Mouse (Mus musculus) urinary bladder, postnatal 25 days (tissue): ENCODE results near the gene Capn15.

Experiments used
- DNase-seq: peaks from one replicate; pipeline ENCODE4 v3.0.0; 2022; ENCODE audit warnings: low spot score

Capn15 gene

GRCm38 (mm10) chr17:25993489-25993888, 7.9 kb upstream of the Capn15 start:
- DNase-seq: no peak

- DNase-seq: no peak
These were observed 6.7 kb upstream of the Capn15 start for GRCm38 (mm10) chr17:25992274-25992673.

DNA sequence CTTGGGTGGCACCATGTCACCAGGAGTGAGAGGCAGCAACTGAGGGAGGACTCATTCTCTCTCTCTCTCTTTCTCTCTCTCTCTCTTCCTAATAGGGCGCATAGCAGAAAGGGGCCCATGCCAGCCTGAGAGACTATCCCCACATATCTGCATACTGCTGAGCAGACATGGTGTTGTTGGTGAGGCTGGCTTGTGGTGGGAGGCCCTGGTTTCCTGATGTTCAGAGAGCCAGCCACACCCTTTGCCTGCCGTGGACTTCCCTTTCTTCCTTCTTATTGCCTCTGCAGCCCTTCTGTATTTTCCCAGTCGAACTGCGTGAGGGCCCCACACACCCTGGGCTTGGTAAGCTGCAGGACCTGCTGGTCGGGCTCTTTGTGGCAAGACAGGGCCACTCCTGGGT, 4.7 kb upstream of the Capn15 start:
- no peak for DNase-seq

- no peak for DNase-seq
These were observed 865 bp downstream of the Capn15 start for GRCm38 (mm10) chr17:25984556-25985305.

GRCm38 (mm10) chr17:25984066-25984465, 1.5 kb downstream of the Capn15 start:
- DNase-seq: no peak

- no peak for DNase-seq
These were observed 2.7 kb downstream of the Capn15 start for GRCm38 (mm10) chr17:25982913-25983312.

GRCm38 (mm10) chr17:25980854-25981253, 4.7 kb downstream of the Capn15 start:
- no peak for DNase-seq

DNA sequence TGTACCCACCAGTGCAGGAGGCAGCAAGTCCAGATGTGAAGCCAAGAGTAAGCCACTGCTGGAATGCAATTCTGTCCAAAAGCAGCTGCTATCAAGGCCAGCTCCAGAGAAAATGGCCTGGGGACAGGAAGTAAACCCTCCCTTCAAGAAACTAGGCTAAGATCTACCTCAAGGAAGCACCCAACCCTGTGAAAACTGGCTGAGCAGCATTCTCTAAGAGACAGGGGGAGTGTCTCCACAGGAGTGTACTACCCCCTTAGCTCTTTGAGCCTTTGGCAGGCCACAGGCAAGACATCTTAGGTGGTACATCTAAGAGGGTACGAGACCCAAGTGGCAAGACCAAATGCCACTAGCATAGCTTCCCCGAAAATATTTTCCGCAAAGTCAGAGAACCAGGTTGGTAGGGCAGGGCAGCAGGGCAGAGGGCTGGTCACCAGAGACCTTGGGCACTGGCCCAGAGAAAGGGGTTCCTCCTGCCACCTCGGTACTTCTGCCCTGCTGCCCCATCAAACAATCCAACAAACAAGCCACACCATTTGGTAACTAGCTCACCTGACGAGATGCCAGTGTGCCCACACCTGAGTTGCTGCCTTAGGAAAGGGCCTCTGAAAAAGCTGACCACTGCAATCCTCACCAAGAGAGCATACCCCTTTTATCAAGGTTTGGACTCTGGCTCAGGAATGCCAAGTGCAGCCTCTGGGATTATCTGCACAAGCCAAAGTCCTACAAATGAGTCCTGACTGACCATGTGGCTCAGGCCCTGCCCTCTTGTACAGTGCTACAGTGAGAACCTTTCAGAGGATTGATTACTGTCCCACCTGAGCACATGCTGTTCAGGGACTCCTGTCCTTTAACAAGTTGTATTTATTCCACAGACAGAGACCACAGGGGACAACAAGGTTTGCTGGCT, 5.5 kb downstream of the Capn15 start:
- no peak for DNase-seq

DNA sequence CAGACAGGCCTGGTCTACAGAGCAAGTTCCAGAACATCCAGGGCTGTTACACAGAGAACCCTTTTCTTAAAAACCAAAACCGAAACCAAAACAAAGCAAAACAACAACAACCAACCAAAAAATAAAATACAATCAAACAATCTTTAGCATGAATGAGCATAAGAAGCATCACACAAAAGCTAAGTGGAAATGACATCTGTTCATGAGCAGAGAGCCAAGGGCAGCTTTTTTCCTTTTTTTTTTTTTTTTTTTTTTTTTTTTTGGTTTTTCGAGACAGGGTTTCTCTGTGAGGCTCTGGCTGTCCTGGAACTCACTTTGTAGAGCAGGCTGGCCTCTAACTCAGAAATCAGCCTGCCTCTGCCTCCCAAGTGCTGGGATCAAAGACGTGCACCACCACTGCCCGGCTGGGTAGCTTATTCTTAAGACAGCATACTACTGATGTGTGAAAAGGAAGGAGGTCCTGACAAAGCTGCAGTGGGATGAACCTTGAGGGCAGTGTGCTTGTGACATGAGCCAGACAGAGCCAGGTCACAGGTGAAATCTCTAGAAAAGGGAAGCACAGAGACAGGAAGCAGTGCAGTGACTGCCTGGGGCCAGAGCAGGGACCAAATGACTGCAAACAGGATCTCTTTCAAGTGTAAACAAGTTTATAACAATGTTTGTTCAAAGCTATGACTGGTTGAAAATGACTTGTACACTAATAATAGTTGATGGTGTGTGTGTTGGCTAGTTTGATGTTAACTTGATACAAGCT, 14.5 kb downstream of the Capn15 start:
- no peak for DNase-seq

- no peak for DNase-seq
These were observed 15.1 kb downstream of the Capn15 start for GRCm38 (mm10) chr17:25970448-25970847.

DNA sequence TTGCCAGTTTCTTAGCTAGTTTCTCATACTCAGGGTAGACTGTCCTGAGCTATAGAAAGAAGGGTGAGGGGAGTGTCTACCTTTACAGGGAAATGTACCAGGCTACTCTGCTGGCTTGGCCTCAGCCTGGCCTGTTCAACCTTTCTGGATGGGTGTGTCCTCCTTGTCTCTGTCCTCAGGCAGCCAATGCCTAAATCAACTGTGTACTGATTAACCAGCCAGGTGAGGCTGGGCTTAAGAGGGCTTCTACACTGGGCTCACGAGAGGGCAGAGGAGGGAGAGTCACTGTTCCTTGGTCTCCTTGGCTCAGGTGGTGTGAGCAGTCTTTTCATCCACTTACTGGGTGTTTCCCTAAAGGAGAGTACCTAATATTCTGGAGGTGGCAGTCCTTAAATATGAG, 17.4 kb downstream of the Capn15 start:
- DNase-seq: no peak

DNA sequence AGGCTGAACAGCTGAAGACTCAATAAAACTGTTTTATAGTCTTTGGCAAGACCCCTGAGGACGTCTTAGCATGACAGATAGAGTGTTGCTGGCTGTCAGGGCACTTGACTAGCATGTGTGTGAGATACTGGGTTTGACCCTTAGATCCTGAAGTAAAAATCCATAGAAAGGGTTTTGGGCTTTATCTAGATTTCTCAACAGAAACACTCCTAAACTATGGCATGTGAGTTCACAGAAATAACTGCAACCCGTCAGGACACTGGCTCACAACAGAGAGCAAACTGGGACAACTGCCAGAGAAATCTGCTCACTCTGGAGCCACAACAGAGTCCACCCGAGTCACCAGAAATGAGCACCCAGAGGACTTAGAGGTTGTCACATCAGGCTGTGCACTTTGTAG, 17.9 kb downstream of the Capn15 start:
- DNase-seq: no peak

GRCm38 (mm10) chr17:25964271-25964670, 21.3 kb downstream of the Capn15 start:
- DNase-seq: no peak

DNA sequence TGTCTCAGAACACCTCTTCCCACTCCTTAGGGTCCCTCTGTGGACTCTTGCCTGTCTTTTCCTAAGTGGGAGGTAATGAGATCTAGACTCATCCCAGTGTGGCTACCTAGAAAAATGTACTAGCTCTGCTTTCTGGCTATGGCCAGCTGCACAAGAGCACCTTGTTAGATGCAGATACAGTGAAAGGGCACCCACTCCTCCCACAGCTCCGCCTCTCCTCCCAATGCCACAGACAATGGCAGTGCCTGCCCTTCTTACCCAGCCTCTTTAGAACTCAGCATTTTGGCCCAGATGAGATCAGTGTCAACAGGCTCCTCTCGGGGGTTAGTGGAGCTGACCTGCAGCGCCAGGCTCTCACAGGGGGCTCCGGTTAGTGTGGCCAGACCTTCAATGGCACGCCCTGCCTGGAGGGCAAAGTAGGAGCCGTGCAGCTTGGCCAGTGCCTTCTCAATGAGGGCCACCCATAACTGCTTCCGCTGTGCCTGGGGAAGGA, 23.1 kb downstream of the Capn15 start:
- no peak for DNase-seq

- DNase-seq: no peak
These were observed 24.0 kb downstream of the Capn15 start for GRCm38 (mm10) chr17:25961566-25961965.

GRCm38 (mm10) chr17:25959630-25960467, 25.7 kb downstream of the Capn15 start:
- DNase-seq: no peak

DNA sequence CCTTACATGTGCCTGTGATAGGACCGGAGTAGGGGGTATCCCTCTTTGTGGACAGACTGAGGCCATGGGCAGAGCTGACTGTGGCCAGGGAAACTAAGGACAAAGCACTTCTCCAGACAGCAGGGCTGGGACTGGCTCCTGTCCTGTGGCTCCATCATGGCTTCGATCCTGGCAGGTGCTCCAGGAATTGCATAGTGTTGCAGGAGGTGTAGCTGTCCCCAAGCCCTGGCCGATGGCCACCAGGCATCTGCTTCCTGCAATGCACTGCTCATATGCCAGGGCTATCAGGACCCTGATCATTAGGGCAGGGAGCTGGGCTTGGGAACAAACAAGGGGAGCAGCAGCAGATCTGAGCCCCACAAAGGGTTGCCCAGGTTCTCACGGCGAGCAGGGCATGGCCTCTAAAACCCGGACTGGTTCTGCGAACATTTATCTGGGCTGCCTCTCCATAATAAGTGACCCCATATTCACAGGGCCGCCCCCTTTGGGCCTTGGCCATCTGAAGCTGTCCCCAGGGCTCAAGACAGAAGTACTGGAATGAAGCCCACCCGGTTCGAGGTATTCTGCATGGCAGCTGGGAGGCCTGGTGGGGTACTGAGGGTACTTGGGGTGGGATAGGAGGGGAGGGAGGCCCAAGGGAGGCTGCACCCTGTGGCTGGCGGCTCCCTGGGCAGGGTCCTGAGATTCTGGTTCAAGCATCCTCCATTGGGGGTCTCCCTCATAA, 26.7 kb downstream of the Capn15 start:
- DNase-seq: no peak

- DNase-seq: no peak
These were observed 28.0 kb downstream of the Capn15 start for GRCm38 (mm10) chr17:25957586-25958051.

- no peak for DNase-seq
These were observed 29.0 kb downstream of the Capn15 start for GRCm38 (mm10) chr17:25956631-25957030.

DNA sequence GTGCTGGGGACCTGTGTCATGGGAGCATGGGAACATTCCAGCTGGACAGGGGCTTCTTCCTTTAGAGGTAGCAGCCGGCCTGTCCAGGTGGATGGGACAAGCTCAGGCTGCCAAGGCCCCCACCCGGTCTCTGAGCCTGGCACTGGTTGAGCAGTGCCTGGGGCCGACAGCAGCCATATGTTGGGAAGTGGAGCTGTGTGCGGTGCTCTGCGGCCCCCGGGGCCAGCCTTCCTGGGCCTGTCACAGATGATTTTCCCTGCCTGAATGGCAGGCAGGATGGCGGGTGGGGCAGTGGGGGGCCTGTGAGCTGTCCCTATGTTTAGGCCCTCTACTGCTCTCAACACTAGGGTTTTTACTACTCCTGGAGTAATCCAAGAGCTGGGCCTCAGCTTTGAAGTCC, 29.4 kb downstream of the Capn15 start:
- DNase-seq: no peak

DNA sequence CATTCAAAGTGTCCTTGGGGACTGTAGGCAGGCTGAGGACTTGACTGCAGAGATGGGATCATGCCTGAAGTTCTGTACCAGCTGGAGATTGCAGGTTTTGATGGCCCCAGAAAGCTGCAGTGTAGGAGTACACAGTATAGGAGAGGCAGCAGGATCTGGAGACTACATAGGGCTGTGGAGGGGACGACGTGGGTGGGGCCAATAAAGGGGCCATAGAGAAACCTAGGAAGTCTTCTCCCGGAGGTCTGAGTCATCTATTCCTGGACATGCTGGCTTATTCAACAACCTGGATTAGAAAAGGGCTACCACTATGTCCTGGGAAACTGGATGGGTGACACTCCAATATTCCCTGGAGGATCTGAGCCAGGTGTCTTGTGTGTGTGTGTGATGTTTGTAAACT, 29.9 kb downstream of the Capn15 start:
- no peak for DNase-seq
